Mouse (Mus musculus) megakaryocyte, embryonic 14.5 days (primary cell): ENCODE results near the gene Ccdc122.

Experiments used
- FLI1 ChIP-seq: IDR thresholded peaks from 2 replicates; pipeline ENCODE4 v1.6.1; 2012; ENCODE audit warnings: low read length, inconsistent platforms, mixed read lengths
- GATA1 ChIP-seq: IDR thresholded peaks from 3 replicates; pipeline ENCODE4 v1.6.1; 2012; ENCODE audit warnings: mixed read lengths, low read length, inconsistent platforms, borderline replicate concordance

DNA sequence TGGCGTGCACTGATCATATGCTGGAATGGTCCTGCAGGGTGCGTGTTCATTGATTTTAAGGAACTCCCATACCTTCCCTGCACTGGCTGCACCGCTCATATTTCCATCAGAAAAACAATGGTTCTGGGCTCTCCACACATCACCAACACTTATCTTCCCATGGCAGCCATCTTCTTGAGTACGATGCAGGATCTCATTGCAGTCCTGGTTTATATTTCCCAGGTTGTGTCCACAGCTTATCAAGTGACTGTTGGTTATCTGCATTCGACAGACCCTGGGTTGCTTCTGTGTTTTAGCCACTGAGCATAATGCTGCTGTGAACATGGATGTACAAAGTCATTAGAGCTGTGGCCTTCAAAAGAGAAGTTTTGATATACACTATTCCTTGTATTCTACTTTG, 94.0 kb downstream of the Ccdc122 start:
- TF ChIP-seq GATA1 (no peak), FLI1 (no peak)
